Mouse (Mus musculus) lung, postnatal 4 days (tissue): ENCODE data around the gene Ccdc87.

Experiments used
- DNase-seq, 2 experiments: peaks; one replicate each; pipeline ENCODE4 v3.0.0; 2021

The Ccdc87 gene

DNA sequence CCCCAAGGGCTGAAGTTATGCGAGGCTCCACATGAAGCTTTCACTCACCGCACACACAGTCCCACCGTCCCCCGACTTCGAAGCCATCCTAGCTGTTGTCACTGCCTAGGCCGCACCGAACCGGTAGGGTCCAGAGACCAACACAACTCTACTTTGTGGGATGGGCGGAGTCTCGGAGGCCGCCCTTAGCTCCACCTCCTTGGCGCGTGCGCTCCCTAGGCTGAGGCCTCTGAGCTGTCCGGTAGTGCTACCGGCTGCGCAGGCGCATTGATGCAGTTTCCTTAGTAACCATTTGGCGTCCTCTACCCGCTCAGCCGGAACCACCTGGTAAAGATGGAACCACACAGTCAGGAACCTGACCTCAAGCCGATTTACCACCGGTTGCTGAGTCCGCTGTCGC, at the start of gene Ccdc87, which contains the start of gene Ccs:
Gene Ccdc87 (plus strand): TSS at position 218 of the 400 bp plus-strand sequence.
Gene Ccs (minus strand): TSS at position 184 of the 400 bp plus-strand sequence.
- peak; percentile 97 for DNase-seq

DNA sequence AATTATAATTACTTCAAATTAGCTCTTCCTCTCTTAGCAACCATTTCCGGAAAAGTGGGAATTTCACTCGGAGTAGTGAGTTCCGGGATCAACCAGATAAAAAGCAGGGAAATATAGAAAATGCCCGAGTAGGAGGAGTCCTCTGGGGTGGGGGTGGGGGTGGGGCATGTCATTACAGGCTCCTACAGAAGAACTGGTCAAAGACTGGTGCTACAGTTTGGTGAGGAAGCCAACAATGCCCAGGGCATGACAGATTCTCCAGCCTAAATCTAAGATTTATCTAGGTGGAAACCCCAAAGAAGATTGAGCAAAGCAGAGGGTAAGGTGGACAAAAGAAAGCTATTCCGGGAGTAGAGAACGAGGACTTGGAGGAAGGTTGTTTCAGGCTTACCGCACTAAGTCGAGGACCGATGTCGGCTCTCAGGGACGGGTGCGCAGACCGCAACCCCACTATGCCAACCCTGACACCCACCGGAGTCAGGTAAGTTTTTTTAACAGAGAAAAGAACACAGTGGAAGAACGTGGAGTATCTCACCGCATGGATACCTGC, 45.8 kb upstream of the Ccdc87 start:
- DNase-seq = no peak

DNA sequence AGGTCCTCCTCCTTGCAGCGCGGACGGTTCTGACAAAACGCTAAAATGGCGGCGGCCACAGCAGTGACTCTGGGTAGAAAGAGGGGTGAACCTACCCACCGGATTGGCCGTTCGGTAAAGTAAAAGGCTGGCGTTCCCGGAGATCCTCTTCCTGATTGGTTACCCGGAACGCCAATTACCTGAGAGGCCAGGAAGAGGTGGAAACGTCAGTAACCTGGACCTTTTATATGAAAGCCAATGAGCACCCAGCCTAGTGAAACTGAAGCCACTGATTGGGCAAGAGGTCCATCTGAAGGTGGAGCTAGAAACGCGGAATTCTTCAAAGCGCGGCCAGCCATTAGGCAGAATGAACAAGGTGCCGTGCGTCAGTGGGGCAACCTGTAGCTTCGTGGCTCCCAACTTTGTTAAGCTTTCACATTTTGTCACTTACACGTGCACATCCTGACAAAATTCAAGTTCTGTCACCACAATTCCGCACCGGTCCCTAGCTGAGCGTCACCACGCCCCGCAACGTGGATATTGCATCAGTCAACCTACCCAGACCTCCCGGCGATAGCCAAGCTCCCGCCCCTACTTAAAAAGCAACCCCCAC, 45.2 kb upstream of the Ccdc87 start, which contains the start of gene Rbm4:
Gene Rbm4 (minus strand): TSS at position 71 of the 592 bp plus-strand sequence.
- peak; percentile 97 to 98 for DNase-seq

DNA sequence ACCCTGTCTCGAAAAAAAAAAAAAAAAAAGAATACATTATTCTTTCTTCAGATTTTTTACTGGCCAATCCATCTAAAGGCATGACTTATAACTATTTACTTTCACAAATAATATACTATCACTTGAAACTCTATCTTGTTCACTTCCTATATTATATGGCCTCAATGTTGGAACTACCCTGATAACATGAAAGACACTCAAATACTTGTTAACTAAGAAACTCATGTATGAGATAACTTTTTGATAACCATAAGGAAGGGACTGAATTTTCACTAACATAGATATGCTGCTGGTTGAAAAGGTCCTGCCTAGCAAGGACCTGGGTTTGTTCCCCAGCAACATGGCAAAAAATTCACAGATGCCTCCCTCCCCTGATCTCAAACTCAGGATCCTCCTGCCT, 43.2 kb upstream of the Ccdc87 start:
- DNase-seq = no peak

DNA sequence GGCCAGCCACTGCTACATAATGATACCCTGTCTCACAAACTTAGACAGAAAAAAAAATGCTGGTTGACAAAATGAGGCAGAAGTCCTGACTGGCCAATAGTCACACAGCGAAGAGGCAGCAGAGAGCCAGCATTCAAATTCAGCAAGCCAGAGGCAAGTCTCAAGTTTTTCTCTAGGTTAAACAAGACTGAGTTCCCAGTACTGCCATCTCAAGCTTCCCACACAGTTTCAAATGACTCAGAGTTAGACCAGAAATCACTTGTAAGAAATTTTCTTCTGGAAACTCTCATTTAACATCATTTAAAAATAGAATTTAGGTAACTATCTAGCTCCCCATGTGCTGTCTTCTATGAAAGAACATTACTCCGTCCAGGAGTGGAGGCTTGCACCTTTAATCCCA, 41.3 kb upstream of the Ccdc87 start:
- DNase-seq = no peak

DNA sequence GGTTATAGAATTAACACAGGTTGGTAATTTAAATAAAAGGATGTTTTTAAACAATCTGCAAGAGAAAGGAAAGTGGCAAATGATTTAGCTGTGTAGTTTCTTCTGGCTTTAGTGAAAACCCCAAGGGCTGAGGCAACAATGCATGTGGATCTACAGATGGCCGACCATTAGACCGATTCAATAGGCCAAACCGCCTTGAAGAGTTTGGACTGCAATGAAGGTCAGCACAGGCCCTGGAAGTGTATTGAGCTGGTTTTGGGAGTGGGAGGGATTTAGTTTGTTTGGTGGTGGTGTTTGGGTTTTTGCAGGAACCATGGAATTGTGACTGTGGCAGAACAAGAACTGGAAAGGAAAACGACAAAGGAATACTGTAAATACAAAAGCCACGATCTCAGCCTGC, 40.1 kb upstream of the Ccdc87 start:
- no peak for DNase-seq

DNA sequence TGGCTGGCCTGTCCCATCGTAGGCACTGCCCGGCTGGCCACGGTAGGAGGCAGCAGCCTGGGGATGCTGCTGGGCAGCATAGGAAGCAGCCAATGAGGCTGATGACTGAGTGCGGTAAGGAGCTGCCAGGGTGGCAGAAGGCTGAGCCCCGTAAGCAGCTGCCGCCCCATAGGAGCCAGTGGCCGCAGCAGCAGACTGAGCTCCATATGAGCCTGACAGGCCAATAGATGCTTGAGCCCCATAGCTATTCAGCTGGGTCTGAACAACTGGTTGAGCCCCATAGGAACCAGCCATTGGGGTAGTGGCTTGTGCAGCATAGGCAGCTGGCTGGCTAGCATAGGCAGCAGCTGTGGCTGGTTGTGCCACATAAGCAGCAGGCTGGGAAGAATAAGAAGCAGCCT, 36.5 kb upstream of the Ccdc87 start:
- DNase-seq = no peak

DNA sequence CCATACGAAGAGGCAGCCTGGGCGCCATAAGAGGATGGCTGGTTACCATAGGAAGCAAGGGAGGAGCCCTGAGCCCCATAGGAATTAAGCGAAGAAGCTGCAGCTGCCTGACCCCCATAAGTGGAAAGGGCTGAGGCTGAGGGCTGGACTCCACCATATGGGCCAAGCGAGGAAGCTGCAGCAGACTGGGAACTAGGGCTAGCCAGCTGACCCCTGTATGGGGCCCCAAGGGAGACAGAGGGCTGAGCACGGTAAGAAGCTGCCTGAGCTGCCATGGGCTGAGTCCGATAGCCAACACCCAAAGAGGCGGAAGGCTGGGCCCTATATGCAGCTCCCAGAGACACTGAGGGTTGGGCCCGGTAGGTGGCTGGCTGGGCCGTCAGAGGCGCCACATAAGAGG, 35.9 kb upstream of the Ccdc87 start:
- no peak for DNase-seq

DNA sequence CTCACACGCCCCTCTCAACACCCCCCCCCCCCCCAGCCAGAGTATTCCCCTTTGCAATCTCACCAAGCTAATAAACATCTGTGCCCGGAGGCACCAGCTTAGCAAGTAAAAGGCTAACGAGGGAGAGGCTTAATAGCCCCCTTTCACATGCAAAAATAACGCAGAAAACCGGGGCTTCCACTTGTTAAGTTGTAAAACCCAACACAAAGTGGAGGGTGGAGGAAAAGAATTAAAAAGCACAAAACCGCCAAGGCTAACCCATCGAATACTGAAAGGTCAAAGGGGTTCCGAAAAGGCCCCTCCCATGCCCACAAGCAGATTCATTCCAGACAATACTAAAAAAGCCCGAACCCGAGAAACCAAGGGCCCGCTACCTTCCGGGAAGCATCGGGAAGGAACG, 28.9 kb upstream of the Ccdc87 start:
- DNase-seq = no peak

DNA sequence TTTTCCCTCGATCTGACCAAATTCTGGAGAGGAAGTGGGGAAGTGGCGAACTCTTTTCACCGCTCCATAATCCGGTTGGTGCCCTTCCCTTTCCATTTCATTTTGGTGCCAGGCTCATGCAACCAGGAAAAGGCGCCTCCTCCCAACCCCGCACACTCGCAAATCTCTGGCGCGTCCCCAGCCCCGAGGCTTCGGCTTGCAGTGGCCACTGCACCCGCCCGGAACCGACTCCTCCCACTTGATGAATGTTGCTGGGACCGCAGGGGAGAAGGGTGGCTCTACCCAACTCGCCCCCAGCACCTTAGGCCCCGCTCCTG, 28.5 kb upstream of the Ccdc87 start:
- no peak for DNase-seq

DNA sequence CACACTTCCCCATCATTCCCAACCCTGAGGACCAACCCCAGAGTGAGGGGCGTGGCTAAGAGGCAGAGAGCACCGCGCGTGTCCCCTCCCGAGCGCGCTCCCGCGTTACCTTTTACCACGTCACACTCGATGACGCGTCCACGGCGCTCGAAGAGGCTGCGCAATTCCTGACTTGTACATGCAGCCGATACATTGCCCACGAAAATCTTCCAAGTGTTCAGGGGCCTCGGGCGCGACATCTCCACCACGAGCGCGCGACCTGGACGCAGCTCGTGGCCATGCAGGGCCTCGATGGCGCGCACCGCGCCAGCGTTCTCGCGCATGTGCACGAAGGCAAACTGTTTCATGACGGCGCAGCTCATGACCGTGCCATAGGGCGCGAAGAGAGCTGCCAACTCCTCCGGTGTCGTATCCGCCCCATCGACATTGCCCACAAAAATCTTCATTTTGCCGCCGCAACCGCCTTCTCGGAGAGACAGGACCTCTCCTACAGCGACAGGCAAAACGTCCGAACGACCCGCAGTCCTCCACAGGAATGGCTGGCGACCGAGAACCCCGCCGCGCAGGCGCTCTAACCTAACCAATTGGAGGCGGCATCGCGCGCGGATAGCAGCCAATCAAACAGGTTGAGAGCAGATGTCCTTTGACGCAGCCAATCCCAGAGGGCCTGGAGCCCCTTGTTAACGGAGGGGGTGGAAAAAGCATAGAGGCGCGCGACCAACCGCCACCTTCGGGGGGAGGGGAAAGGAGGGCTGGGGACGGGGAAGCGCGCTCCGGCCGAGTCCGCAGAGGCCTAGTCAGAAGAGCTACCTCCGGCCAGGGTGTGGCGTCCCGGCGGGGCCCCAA, 27.9 kb upstream of the Ccdc87 start, which contains the start of the genes Gm21992 and Rbm14:
Gene Gm21992 (minus strand): TSS at position 550 of the 846 bp plus-strand sequence.
Gene Rbm14 (minus strand): TSS at position 572 of the 846 bp plus-strand sequence.
- peak; percentile 98 to 99 for DNase-seq

DNA sequence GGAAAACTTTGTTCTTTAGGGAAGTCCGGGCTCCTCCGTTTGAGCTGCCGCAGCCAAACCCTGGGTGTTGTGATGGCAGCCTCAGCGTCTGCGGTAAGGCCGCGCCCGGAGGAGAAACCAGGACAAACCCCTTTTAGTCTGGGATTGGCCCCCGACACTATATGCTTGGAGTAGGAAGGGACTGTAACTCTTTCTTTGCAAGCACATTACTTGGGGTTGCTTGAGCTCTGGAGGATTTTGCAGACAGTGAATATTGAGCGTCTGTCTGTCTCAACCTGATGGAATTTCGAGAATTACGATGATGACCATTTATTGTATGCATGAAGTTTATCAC, 27.3 kb upstream of the Ccdc87 start:
- DNase-seq = no peak

DNA sequence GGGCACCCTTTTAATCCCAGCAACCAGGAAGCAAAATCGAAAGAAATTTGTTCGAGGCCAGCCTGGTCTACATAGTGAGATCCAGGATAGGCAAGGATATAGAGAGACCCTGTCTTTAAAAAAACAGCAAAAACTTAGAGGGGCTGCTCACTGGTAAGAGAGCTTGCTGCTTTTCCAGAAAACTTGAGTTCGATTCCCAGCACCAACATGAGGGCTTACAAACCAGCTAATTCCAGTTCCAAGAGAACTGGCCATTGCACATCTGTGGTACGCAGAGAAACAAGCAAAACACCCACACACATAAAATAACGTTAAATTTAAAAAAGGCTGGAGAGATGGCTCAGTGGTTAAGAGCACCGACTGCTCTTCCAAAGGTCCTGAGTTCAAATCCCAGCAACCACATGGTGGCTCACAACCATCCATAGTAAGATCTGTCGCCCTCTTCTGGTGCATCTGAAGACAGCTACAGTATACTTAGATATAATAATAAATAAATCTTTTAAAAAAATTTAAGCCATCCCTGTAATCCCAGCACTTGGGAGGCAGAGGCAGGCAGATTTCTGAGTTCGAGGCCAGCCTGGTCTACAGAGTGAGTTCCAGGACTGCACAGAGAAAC, 26.7 kb upstream of the Ccdc87 start:
- peak in 1 of 2 experiments; percentile 16 for DNase-seq

DNA sequence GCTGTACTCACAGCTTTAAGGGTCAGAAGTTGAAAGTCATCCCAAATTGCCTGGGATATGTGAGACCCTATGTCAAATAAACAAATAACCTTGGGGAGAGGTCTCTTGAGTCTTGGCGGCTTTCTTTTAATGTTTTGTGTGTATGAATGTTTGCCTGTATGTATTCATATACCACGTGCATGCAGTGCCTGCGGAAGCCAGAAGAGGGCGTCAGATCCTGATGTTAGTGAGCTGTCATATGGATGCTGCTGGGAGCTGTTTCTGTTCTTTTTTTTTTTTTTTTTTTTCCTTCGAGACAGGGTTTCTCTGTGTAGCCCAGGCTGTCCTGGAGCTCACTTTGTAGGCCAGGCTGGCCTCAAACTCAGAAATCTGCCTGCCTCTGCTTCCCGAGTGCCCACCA, 26.2 kb upstream of the Ccdc87 start:
- DNase-seq = peak in 1 of 2 experiments; percentile 31

DNA sequence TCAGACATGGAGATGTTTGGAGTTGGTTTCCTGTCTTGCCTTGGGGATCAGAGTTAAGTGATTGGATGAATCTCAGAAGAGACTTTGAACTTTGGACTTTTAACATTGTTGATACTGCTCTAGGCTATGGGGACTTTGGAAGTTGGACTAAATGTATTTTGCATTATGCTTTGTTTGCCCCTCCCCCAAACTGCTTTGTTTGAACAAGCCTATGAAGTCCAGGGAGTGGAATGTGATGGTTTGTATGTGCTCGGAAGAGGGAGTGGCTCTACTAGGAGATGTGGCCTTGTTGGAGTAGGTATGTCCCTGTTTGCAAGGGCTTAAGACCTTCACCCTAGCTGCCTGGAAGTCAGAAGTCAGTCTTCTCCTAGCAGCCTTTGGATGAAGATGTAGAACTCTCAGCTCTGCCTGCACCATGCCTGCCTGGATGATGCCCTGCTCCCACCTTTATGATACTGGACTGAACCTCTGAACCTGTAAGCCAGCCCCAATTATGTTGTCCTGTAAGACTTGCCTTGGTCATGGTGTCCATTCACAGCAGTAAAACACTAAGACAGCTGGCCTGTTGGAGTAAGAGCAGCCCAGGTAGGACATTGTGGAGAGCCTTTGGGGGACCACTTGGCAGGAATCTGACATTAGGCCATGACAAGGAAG, 21.9 kb upstream of the Ccdc87 start:
- no peak for DNase-seq

DNA sequence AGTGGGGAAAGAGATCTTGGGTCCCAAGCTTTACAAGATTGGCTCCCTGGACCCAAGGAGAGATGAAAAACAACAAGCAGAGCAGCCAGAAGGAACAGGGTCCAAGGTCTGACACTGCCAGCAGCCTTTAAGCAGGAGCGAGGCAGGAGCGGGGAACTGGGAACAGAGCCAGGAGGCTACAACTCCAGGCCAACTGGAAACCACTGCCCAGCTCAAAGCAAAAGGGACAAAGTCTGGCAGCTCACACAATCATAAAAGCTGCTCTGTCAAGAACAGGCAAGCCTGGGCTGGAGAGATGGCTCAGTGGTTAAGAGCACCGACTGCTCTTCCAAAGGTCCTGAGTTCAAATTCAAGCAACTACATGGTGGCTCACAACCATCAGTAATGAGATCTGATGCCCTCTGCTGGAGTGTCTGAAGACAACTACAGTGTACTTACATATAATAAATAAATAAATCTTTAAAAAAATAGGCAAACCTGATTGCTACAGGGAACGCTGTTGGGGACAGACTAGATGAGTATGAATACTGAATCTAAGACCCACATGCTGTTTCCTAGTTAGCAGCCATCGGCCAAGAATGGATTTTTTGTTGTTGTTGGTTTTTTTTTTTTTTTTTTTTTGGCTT, 18.4 kb upstream of the Ccdc87 start:
- peak; percentile 60 to 77 for DNase-seq

DNA sequence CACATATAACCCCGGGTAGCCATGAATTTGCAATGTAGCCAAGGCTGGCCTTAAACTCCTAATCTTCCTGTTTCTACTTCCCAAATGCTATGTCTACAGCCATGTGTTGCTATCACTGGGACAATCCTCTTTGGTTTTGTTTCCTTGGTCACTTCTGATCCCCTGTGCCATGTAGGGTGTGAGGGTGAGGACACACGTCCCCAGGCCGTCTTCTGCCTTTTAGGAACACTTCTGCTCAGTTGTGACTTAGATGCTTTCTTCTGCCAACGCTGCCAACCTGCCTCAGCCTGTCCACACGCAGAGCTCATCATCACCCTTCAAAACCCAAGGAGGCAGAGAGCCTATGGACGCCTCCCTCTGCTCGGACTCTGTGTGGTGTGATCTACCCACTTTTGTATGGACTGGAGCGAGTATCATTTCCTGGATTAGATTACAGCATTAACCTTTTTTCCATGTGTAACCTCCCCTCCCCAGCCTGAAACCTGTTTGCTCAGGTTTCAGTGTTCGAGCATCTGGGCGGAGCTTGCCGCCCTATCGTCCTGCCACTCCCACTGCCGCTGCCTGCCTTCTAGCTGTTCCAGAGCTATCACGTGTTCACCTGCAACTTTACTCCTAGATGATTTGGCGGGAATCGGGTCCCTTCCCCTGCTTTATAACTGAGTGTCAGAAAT, 10.6 kb upstream of the Ccdc87 start:
- peak; percentile 22 to 38 for DNase-seq

DNA sequence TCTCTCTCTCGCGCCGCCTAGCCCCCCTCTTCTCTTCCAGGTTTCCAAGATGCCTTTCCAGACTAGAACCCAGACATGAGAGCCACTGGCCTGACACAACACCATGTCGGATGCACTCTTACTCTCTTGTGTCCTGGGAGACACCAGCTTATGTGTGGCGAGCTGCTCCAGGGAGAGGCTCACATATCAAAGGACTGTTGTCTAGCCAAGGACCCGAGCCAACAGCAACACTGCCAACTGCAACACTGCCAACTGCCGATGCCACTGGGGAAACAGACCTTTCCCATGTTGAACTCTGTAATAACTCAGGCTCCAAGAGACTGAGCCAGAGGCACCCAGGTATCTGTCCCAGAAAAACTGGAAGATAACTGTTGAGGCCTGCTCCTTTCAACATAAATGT, 10.0 kb upstream of the Ccdc87 start:
- no peak for DNase-seq

DNA sequence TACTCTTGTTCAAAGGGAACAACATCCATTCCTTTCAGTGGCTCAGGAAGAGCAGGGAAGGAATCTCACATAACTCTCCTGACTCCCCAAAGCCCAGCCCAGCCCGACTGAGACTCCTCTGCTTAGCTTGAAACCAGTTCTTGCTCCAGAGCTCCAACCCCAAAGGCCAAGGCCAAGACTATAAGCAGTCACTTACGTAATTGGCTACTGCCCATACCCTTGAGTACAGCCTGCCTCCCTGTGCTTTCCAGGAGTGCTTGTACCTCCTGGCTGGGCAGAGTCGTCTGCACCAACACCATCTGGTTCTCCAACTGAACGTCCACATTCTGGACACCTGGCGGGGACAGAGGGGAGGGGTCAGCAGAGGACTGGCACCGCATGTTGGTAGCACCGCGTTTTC, 5.2 kb upstream of the Ccdc87 start:
- DNase-seq = no peak

DNA sequence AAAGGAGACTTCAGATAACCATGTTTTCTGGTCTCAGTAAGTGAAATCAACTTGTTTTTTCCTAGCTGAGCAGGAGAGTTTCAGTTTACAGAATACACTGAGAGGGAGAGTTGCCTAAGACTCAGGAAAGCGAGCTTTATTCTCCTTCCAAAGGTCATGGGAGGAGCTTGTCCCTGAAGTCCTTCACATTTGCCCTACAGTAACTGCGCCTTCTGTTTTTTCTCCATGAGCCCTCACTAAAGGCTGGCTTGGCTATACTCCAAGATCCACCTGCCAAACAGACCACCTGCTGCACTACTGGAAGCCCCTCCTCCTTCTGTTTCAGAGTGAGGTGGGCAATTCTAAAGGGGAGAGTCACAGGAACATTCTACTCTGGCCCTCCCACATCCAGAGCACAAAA, 3.1 kb upstream of the Ccdc87 start:
- DNase-seq = no peak

DNA sequence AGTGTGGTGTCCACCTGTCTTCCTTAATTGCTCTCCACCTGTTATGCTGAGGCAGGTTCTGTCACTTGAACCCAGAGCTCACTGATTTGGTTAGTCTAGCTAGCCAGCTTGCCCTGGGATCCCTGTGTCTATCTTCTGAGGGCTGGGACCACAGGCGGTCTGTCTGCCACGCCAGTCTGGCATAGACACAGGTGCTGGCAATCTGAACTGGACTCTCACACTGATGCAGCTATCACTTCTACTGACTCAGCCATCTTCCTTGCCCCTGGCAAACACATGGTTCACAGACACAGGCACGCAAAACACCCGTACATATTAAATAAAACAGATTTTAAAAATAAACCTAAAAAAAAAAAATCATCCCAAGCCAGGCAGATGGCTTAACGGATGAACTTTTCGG, 2.1 kb upstream of the Ccdc87 start:
- no peak for DNase-seq

DNA sequence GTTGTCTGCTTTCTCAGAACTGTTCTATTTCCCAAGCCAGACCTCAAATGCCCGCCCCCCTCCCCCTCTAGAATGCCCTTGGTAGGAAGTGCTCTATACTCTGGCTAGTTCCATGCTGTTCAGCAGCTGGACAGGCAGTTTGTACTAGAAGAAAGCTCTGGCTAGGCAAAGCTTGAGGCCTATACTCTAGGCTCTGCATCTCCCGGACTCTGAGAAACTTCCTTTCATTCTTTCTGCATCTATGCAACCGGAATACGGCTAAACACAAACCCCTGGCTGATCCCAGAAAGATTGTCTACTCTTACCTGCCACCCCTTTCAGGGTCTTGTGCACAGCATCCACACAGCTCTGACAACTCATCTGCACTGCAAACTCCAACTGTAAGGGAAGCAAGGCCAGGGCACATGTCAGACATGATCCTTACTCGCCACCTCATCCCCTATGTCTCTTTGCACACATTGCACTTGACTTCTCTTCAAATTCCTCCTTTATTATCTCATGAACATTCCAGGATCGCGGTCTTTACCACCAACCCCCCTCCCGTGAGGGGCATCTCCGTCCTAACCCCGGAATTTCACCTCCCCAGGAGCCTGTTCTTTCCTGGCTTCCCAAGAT, 533 bp upstream of the Ccdc87 start:
- DNase-seq = no peak
